Mouse (Mus musculus): ENCODE data around the gene Mab21l2. TPM values are rescaled to one million over a fixed set of nuclear protein-coding genes. Genes with fewer than 3 reads are reported as not detected.

Gene Mab21l2
- polyA plus RNA-seq, 1 experiment, result 0.06 TPM

- H3K4me1 ChIP-seq (ENCODE audit: control insufficient read depth, insufficient read depth, low read length), result no peaks in the 10 kb centered on the region
- no peak for TF ChIP-seq CTCF (IDR thresholded peaks at IDR 0.05; ENCODE audit: extremely low read depth, insufficient read depth, low read length)
- TF ChIP-seq POLR2A (IDR thresholded peaks at IDR 0.05; ENCODE audit: extremely low read depth, insufficient read depth, low read length), result no peak
- H3K27ac ChIP-seq (ENCODE audit: insufficient read depth, low read length), result no peak overlapping the region
- no peak overlapping the region for H3K4me3 ChIP-seq (ENCODE audit: insufficient read depth, low read length)
Observed at GRCm38 (mm10) chr3:86541074-86541614, 7.3 kb downstream of the Mab21l2 start.

GRCm38 (mm10) chr3:86539555-86540168 lies 8.8 kb downstream of the Mab21l2 start:
- no peak overlapping the region for H3K4me3 ChIP-seq (ENCODE audit: insufficient read depth, low read length)
- no peak overlapping the region for H3K27ac ChIP-seq (ENCODE audit: insufficient read depth, low read length)
- TF ChIP-seq POLR2A (IDR thresholded peaks at IDR 0.05; ENCODE audit: extremely low read depth, insufficient read depth, low read length) (no peak), CTCF (IDR thresholded peaks at IDR 0.05; ENCODE audit: extremely low read depth, insufficient read depth, low read length) (no peak)
- H3K4me1 ChIP-seq (ENCODE audit: control insufficient read depth, insufficient read depth, low read length), result no peaks in the 10 kb centered on the region

- Histone ChIP-seq H3K4me3 (ENCODE audit: insufficient read depth, low read length) (no peak overlapping the region), H3K27ac (ENCODE audit: insufficient read depth, low read length) (no peak overlapping the region), H3K4me1 (ENCODE audit: control insufficient read depth, insufficient read depth, low read length) (no peaks in the 10 kb centered on the region)
- TF ChIP-seq POLR2A (IDR thresholded peaks at IDR 0.05; ENCODE audit: extremely low read depth, insufficient read depth, low read length), result no peak
- no peak for TF ChIP-seq CTCF (IDR thresholded peaks at IDR 0.05; ENCODE audit: extremely low read depth, insufficient read depth, low read length)
Observed at GRCm38 (mm10) chr3:86538645-86539554, 9.5 kb downstream of the Mab21l2 start.

- Histone ChIP-seq H3K27ac (ENCODE audit: insufficient read depth, low read length) (no peak overlapping the region), H3K4me1 (ENCODE audit: control insufficient read depth, insufficient read depth, low read length) (no peaks in the 10 kb centered on the region), H3K4me3 (ENCODE audit: insufficient read depth, low read length) (no peak overlapping the region)
- no peak for TF ChIP-seq CTCF (IDR thresholded peaks at IDR 0.05; ENCODE audit: extremely low read depth, insufficient read depth, low read length)
- no peak for TF ChIP-seq POLR2A (IDR thresholded peaks at IDR 0.05; ENCODE audit: extremely low read depth, insufficient read depth, low read length)
Observed at GRCm38 (mm10) chr3:86536751-86537150, 11.7 kb downstream of the Mab21l2 start.

GRCm38 (mm10) chr3:86531531-86532269 lies 16.7 kb downstream of the Mab21l2 start:
- H3K4me3 ChIP-seq (ENCODE audit: insufficient read depth, low read length), result no peak overlapping the region
- no peak for TF ChIP-seq CTCF (IDR thresholded peaks at IDR 0.05; ENCODE audit: extremely low read depth, insufficient read depth, low read length)
- no peak for TF ChIP-seq POLR2A (IDR thresholded peaks at IDR 0.05; ENCODE audit: extremely low read depth, insufficient read depth, low read length)
- H3K27ac ChIP-seq (ENCODE audit: insufficient read depth, low read length), result no peak overlapping the region
- no peaks in the 10 kb centered on the region for H3K4me1 ChIP-seq (ENCODE audit: control insufficient read depth, insufficient read depth, low read length)

- TF ChIP-seq POLR2A (IDR thresholded peaks at IDR 0.05; ENCODE audit: extremely low read depth, insufficient read depth, low read length) (no peak), CTCF (IDR thresholded peaks at IDR 0.05; ENCODE audit: extremely low read depth, insufficient read depth, low read length) (no peak)
- Histone ChIP-seq H3K4me3 (ENCODE audit: insufficient read depth, low read length) (no peak overlapping the region), H3K4me1 (ENCODE audit: control insufficient read depth, insufficient read depth, low read length) (no peaks in the 10 kb centered on the region), H3K27ac (ENCODE audit: insufficient read depth, low read length) (no peak overlapping the region)
Observed at GRCm38 (mm10) chr3:86522880-86523505, 25.4 kb downstream of the Mab21l2 start.

- Histone ChIP-seq H3K4me3 (ENCODE audit: insufficient read depth, low read length) (no peak overlapping the region), H3K4me1 (ENCODE audit: control insufficient read depth, insufficient read depth, low read length) (no peaks in the 10 kb centered on the region), H3K27ac (ENCODE audit: insufficient read depth, low read length) (no peak overlapping the region)
- TF ChIP-seq CTCF (IDR thresholded peaks at IDR 0.05; ENCODE audit: extremely low read depth, insufficient read depth, low read length) (no peak), POLR2A (IDR thresholded peaks at IDR 0.05; ENCODE audit: extremely low read depth, insufficient read depth, low read length) (no peak)
Observed at GRCm38 (mm10) chr3:86518506-86519109, 29.8 kb downstream of the Mab21l2 start.

GRCm38 (mm10) chr3:86500586-86500985 lies 47.8 kb downstream of the Mab21l2 start:
- TF ChIP-seq POLR2A (IDR thresholded peaks at IDR 0.05; ENCODE audit: extremely low read depth, insufficient read depth, low read length) (no peak), CTCF (IDR thresholded peaks at IDR 0.05; ENCODE audit: extremely low read depth, insufficient read depth, low read length) (no peak)
- H3K4me1 ChIP-seq (ENCODE audit: control insufficient read depth, insufficient read depth, low read length), result no peaks in the 10 kb centered on the region
- no peak overlapping the region for H3K4me3 ChIP-seq (ENCODE audit: insufficient read depth, low read length)
- H3K27ac ChIP-seq (ENCODE audit: insufficient read depth, low read length), result no peak overlapping the region

Data from cortical plate, adult 2 months (tissue).